Mouse (Mus musculus) MEL (cell line): ENCODE measurements around the gene Cog7. TPM values are rescaled to one million over a fixed set of nuclear protein-coding genes. Genes with fewer than 3 reads are reported as not detected.

Experiments
- DNase-seq: peaks from one replicate; pipeline ENCODE4 v3.0.0; 2011; ENCODE audit warnings: low read depth, low spot score
- H3K27ac ChIP-seq: 2 replicates; pipeline ENCODE4 v1.5.1; 2012; ENCODE audit warnings: low read depth, mild to moderate bottlenecking, control low read depth, low read length, moderate library complexity; ENCODE audit not compliant: control insufficient read depth
- H3K27me3 ChIP-seq, 2 experiments: fragments of 150-350 bp in 1 of 2; sonication (generic) in 1 of 2; 2 replicates each; pipeline ENCODE4 v1.6.1; 2012; ENCODE audit warnings: low read length in 2 of 2, mild to moderate bottlenecking in 2 of 2, improper control_type of control experiment in 1 of 2, moderate library complexity in 1 of 2; ENCODE audit not compliant: insufficient read depth in 2 of 2, control insufficient read depth in 1 of 2
- H3K36me3 ChIP-seq, 2 experiments: 2 replicates each; pipeline ENCODE4 v1.6.1; 2012 to 2014; ENCODE audit warnings: low read length in 2 of 2, improper control_type of control experiment in 1 of 2, inconsistent platforms in 1 of 2, mild to moderate bottlenecking in 1 of 2; ENCODE audit not compliant: insufficient read depth in 2 of 2, control insufficient read depth in 1 of 2
- H3K4me1 ChIP-seq, 2 experiments: fragments of 150-350 bp in 1 of 2; sonication (generic) in 1 of 2; 2 replicates each; pipeline ENCODE4 v1.6.1; 2012; ENCODE audit warnings: low read length in 2 of 2, improper control_type of control experiment in 1 of 2, mild to moderate bottlenecking in 1 of 2; ENCODE audit not compliant: insufficient read depth in 2 of 2, control insufficient read depth in 1 of 2
- H3K4me3 ChIP-seq, 2 experiments: fragments of 150-350 bp in 1 of 2; sonication (generic) in 1 of 2; 2 replicates each; pipeline ENCODE4 v1.5.1; 2012; ENCODE audit warnings: low read depth in 2 of 2, low read length in 2 of 2, mild to moderate bottlenecking in 2 of 2, moderate library complexity in 2 of 2, control low read depth in 1 of 2, improper control_type of control experiment in 1 of 2; ENCODE audit not compliant: control insufficient read depth in 1 of 2, insufficient read depth in 1 of 2
- H3K79me2 ChIP-seq: 2 replicates; pipeline ENCODE4 v1.6.1; 2012; ENCODE audit warnings: mild to moderate bottlenecking, low read length, moderate library complexity; ENCODE audit not compliant: control insufficient read depth, poor library complexity, insufficient read depth
- H3K9ac ChIP-seq: 2 replicates; pipeline ENCODE4 v1.6.1; 2012; ENCODE audit warnings: low read depth, mild to moderate bottlenecking, control low read depth, low read length, moderate library complexity; ENCODE audit not compliant: control insufficient read depth, poor library complexity, severe bottlenecking
- H3K9me3 ChIP-seq: fragments of 150-350 bp; sonication (generic); replicated peaks from 2 replicates; pipeline ENCODE4 v1.6.1; 2012; ENCODE audit warnings: mild to moderate bottlenecking, low read length, improper control_type of control experiment, moderate library complexity; ENCODE audit not compliant: insufficient read depth
- CHD2 ChIP-seq: IDR thresholded peaks from 2 replicates; pipeline ENCODE4 v1.6.1; 2011; ENCODE audit warnings: low read length, improper control_type of control experiment
- EP300 ChIP-seq, 2 experiments: IDR thresholded peaks; 2 replicates each; pipeline ENCODE4 v1.6.1; 2011; ENCODE audit warnings: improper control_type of control experiment in 2 of 2, low read length in 2 of 2, low read depth in 1 of 2, mild to moderate bottlenecking in 1 of 2
- ETS1 ChIP-seq: IDR thresholded peaks from 2 replicates; pipeline ENCODE4 v1.6.1; 2012; ENCODE audit warnings: low read depth, mild to moderate bottlenecking, inconsistent platforms, low read length, improper control_type of control experiment, moderate library complexity
- GABPA ChIP-seq: IDR thresholded peaks from 2 replicates; pipeline ENCODE4 v1.6.1; 2012; ENCODE audit warnings: low read depth, mild to moderate bottlenecking, inconsistent platforms, low read length, improper control_type of control experiment, moderate library complexity
- GATA1 ChIP-seq: IDR thresholded peaks from 2 replicates; pipeline ENCODE4 v1.6.1; 2011; ENCODE audit warnings: low read depth, low read length, improper control_type of control experiment
- JUND ChIP-seq: IDR thresholded peaks from 2 replicates; pipeline ENCODE4 v1.6.1; 2011; ENCODE audit warnings: low read depth, mild to moderate bottlenecking, improper control_type of control experiment, low read length
- KAT2A ChIP-seq: conservative IDR thresholded peaks from 2 replicates; pipeline ENCODE4 v1.6.1; 2012; ENCODE audit warnings: low read depth, low read length, improper control_type of control experiment, inconsistent platforms
- MAX ChIP-seq: IDR thresholded peaks from 2 replicates; pipeline ENCODE4 v1.6.1; 2011; ENCODE audit warnings: low read length, improper control_type of control experiment
- POLR2AphosphoS2 ChIP-seq: IDR thresholded peaks from 2 replicates; pipeline ENCODE4 v1.6.1; 2011; ENCODE audit warnings: low read length, improper control_type of control experiment
- SIN3A ChIP-seq: IDR thresholded peaks from 2 replicates; pipeline ENCODE4 v1.6.1; 2012; ENCODE audit warnings: low read length, improper control_type of control experiment, inconsistent platforms
- SMC3 ChIP-seq: IDR thresholded peaks from 2 replicates; pipeline ENCODE4 v1.6.1; 2011; ENCODE audit warnings: low read depth, low read length, improper control_type of control experiment
- TAL1 ChIP-seq: IDR thresholded peaks from 2 replicates; pipeline ENCODE4 v1.6.1; 2012; ENCODE audit warnings: mild to moderate bottlenecking, inconsistent platforms, low read length, moderate library complexity, mixed read lengths
- TCF12 ChIP-seq: IDR thresholded peaks from 2 replicates; pipeline ENCODE4 v1.6.1; 2014; ENCODE audit warnings: low read depth, mild to moderate bottlenecking, inconsistent platforms, low read length, improper control_type of control experiment, moderate library complexity
- USF1 ChIP-seq: IDR thresholded peaks from 2 replicates; pipeline ENCODE4 v1.6.1; 2014; ENCODE audit warnings: low read depth, mild to moderate bottlenecking, inconsistent platforms, low read length, improper control_type of control experiment, moderate library complexity
- USF2 ChIP-seq, 2 experiments: IDR thresholded peaks; 2 replicates each; pipeline ENCODE4 v1.6.1; 2011 to 2012; ENCODE audit warnings: improper control_type of control experiment in 2 of 2, low read length in 2 of 2, borderline replicate concordance in 1 of 2, inconsistent platforms in 1 of 2, low read depth in 1 of 2, mild to moderate bottlenecking in 1 of 2; ENCODE audit not compliant: insufficient read depth in 1 of 2
- ZC3H11A ChIP-seq: IDR thresholded peaks from 2 replicates; pipeline ENCODE4 v1.6.1; 2012; ENCODE audit warnings: low read depth, mild to moderate bottlenecking, inconsistent platforms, low read length, improper control_type of control experiment
- ZKSCAN1 ChIP-seq: IDR thresholded peaks from 2 replicates; pipeline ENCODE4 v1.6.1; 2012; ENCODE audit warnings: low read depth, mild to moderate bottlenecking, inconsistent platforms, low read length, improper control_type of control experiment, moderate library complexity
- polyA plus RNA-seq, 2 experiments: library from polyadenylated mRNA; stranded (reverse) in 1 of 2; unstranded in 1 of 2; fragments of >175 nt in 1 of 2; fragments of >200 nt in 1 of 2; gene quantifications; 2 replicates each; pipeline versions ENCODE4 v1.2.1 to v1.2.4; 2012; ENCODE audit warnings: low replicate concordance in 2 of 2, low read depth in 1 of 2; ENCODE audit not compliant: insufficient read length in 2 of 2, insufficient read depth in 1 of 2, missing spikeins in 1 of 2
- total RNA-seq: library from RNA; depleted of rRNA; stranded (reverse); fragments of 300-350 nt; gene quantifications from 2 replicates; pipeline ENCODE4 v1.2.3, GENCODE M21; 2012

The Cog7 gene
- total and polyA plus RNA-seq, 3 experiments, result 17.1 to 21.2 TPM; not detected in 1

DNA sequence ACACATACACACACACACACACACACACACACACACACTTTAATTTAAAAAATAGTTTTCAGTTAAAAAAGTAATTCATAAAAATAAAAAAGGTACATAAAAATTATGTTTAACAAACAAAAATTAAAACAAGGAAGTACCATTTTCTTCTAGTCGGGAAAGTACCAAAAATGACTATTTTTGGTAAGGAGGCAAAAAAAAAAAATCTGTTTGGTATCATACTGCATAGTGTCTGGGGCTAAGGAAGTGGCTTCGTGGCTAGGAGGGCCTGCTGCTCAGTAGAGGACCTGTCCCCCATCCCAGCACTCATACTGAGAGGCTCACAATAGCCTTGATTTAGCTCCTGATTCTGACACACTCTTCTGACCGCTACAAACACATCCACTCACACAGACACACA, 9.8 kb downstream of the Cog7 start:
- no peaks in the 10 kb centered on the region for H3K9me3 ChIP-seq
- H3K27me3 ChIP-seq, result no peaks in the 10 kb centered on the region
- H3K4me3 ChIP-seq, result no peak overlapping the region
- H3K9ac ChIP-seq, result no peak overlapping the region
- peaks cover 15 to 20% of the 10 kb centered on the region in 2 experiments for H3K4me1 ChIP-seq
- H3K36me3 ChIP-seq, result peaks cover 3 to 19% of the 10 kb centered on the region in 2 experiments
- no peak overlapping the region for H3K27ac ChIP-seq
- H3K79me2 ChIP-seq, result no peaks in the 10 kb centered on the region
- DNase-seq, result no peak
- TF ChIP-seq KAT2A (no peak), POLR2AphosphoS2 (no peak), JUND (no peak), SIN3A (no peak), CHD2 (no peak), ETS1 (no peak)

DNA sequence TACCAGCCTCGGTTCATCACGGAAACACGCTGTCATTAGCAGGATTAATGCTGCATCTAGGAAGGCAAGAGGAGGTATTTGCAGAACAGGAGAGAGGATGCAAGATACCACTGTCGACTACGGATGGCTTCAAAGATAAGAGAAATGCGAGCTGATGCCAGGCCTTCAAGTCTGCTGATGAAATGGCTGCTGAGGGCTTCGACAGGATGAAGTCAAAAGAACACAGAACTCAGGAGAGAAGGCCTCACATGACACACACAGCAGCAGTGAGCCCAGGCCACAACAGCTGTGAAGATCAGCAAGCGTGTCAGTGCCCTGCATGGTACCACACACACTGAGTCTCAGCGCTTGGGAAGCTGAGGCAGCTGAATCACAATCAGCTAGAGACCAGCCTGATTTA, 11.3 kb downstream of the Cog7 start:
- H3K27me3 ChIP-seq, result no peaks in the 10 kb centered on the region
- H3K4me1 ChIP-seq, result peaks cover 15 to 29% of the 10 kb centered on the region in 2 experiments
- H3K79me2 ChIP-seq, result no peaks in the 10 kb centered on the region
- TF ChIP-seq TCF12 (peak; percentile 74), TAL1 (0 out of 2 replicates have a peak, but pooled peaks have one; percentile 11), SMC3 (no peak), MAX (no peak), USF2 (IDR thresholded peaks at IDR 0.05; ENCODE audit: borderline replicate concordance in 1 of 2, insufficient read depth in 1 of 2, low read depth in 1 of 2, low read length in 2 of 2) (no peak), USF1 (peak; percentile 61), EP300 (IDR thresholded peaks at IDR 0.05; ENCODE audit: low read depth in 1 of 2, low read length in 2 of 2) (peak in 1 of 2 experiments; percentile 64), GATA1 (peak; percentile 72), SIN3A (peak; percentile 45; the same call in 1 of the 2 replicates), ZC3H11A (no peak), ETS1 (peak; percentile 71), ZKSCAN1 (no peak), GABPA (no peak)
- H3K36me3 ChIP-seq, result peaks cover 3 to 21% of the 10 kb centered on the region in 2 experiments
- H3K27ac ChIP-seq, result no peak overlapping the region; the same call in 1 of the 2 replicates
- H3K9me3 ChIP-seq, result no peaks in the 10 kb centered on the region
- H3K9ac ChIP-seq, result no peak overlapping the region
- DNase-seq, result peak; percentile 69
- no peak overlapping the region for H3K4me3 ChIP-seq
